ENCODE assay signal across 15 mouse cellular contexts in genomic region chr11:115319704-115320383, GRCm38 (mm10). TPM values are rescaled to one million over a fixed set of nuclear protein-coding genes. Genes with fewer than 3 reads are reported as not detected.
DNase-seq lines count a peak whose midpoint lies in the region; ATAC-seq and TF ChIP-seq lines count a peak whose summit lies in the region.
"Had no signal": no experiment of that assay in that cellular context is flagged by ENCODE, and none has a peak within 500 bp of the region (broad histone marks: within the 10 kb centered on the region; RNA-seq: fewer than 3 reads in every experiment).

No protein-coding gene starts in this region.

- 26% methylated on average over 18 of the region's 18 CpGs for WGBS in kidney, adult 2 months

- DNase-seq in heart, adult 11 months: peak; percentile 89
- DNase-seq in heart, adult 18-20 months: no peak
- peak; percentile 21 for DNase-seq in MN1 (ENCODE audit: low spot score)
- peak; percentile 79 to 87 for DNase-seq in cerebellum, postnatal 10 days
- DNase-seq in kidney, adult 2 months: no peak
- no peak for DNase-seq in kidney, adult 11 months
- no peak for DNase-seq in thymus, postnatal 0 days (ENCODE audit: low spot score)
- DNase-seq: adrenal gland, adult 8-10 months; lung, postnatal 14 days had no signal

- no peaks in the 10 kb centered on the region for H3K36me3 ChIP-seq in kidney, adult 2 months (ENCODE audit: control insufficient read depth, insufficient read depth, low read length)
- H3K36me3 ChIP-seq: heart, embryonic 13.5 days; intestine, embryonic 15.5 days had no signal

- H3K27ac ChIP-seq in kidney, adult 2 months (ENCODE audit: insufficient read depth, low read depth, low read length): no peak overlapping the region
- H3K27ac ChIP-seq: heart, embryonic 13.5 days; intestine, embryonic 15.5 days had no signal

- H3K27me3 ChIP-seq in kidney, adult 2 months (replicated peaks; ENCODE audit: control insufficient read depth, insufficient read depth, low read length): peaks cover 2% of the 10 kb centered on the region; the same call in 1 of the 2 replicates

- ATAC-seq in megakaryocyte-erythroid progenitor cell, adult 5-6 weeks (replicated peaks; ENCODE audit: low FRiP score, low TSS enrichment, poor library complexity, severe bottlenecking): peak; percentile 4; the same call in 1 of the 2 replicates
- ATAC-seq: intestine, embryonic 15.5 days had no signal

- H3K4me1 ChIP-seq in kidney, adult 2 months (ENCODE audit: control insufficient read depth, insufficient read depth, low read length): no peaks in the 10 kb centered on the region

- no peak overlapping the region for H3K4me3 ChIP-seq in kidney, adult 2 months (ENCODE audit: insufficient read depth, low read depth, low read length)
- H3K4me3 ChIP-seq: heart, embryonic 13.5 days; intestine, embryonic 15.5 days had no signal

- TF ChIP-seq POLR2A in kidney, adult 2 months (IDR thresholded peaks at IDR 0.05; ENCODE audit: low read depth, low read length): no peak

- TF ChIP-seq CTCF in kidney, adult 2 months (conservative IDR thresholded peaks at IDR 0.05; ENCODE audit: insufficient read depth, insufficient read length, low read depth, low read length): no peak

RNA-seq across cellular contexts. Expression of gene Ush1g, which starts 2.0 kb away (rescaled TPM):
- total RNA-seq in heart, adult 18-20 months (2021): under 1 TPM in 1 of 2 experiments, not detected in 1; 0.10 TPM
- not detected in 2 replicates for total RNA-seq in megakaryocyte-erythroid progenitor cell, adult 5-6 weeks (2014; fragmentation: Nextera tagmentation)
- total RNA-seq in megakaryocyte-erythroid progenitor cell, adult 5-6 weeks (2017): not detected in 2 replicates
- 0.04 and 0.05 TPM in 2 replicates for polyA plus RNA-seq in kidney, adult 2 months (2012; rRNA removed)
- polyA plus RNA-seq in thymus, postnatal 0 days (2015; fragmentation: Nextera tagmentation; extraction: Ambion mirVana): not detected in 2 replicates
- total RNA-seq: common myeloid progenitor, adult 5-6 weeks; ES-E14 had no signal
- polyA plus RNA-seq: intestine, embryonic 15.5 days; limb, embryonic 11.5 days had no signal

RNA-seq across cellular contexts. Expression of gene Otop2, which starts 12.9 kb away (rescaled TPM):
- not detected for total RNA-seq in heart, adult 18-20 months (2021)
- total RNA-seq in megakaryocyte-erythroid progenitor cell, adult 5-6 weeks (2014; fragmentation: Nextera tagmentation): not detected in 2 replicates
- not detected in 2 replicates for total RNA-seq in megakaryocyte-erythroid progenitor cell, adult 5-6 weeks (2017)
- not detected in 2 replicates for polyA plus RNA-seq in kidney, adult 2 months (2012; rRNA removed)
- polyA plus RNA-seq in thymus, postnatal 0 days (2015; fragmentation: Nextera tagmentation; extraction: Ambion mirVana): not detected in 2 replicates
- total RNA-seq: adrenal gland, adult 8-10 months; common myeloid progenitor, adult 5-6 weeks had no signal
- polyA plus RNA-seq: heart, embryonic 13.5 days; intestine, embryonic 15.5 days; limb, embryonic 11.5 days had no signal

RNA-seq across cellular contexts. Expression of gene Otop3, which starts 14.7 kb away (rescaled TPM):
- not detected for total RNA-seq in heart, adult 18-20 months (2021)
- total RNA-seq in megakaryocyte-erythroid progenitor cell, adult 5-6 weeks (2014; fragmentation: Nextera tagmentation): not detected in 2 replicates
- not detected in 2 replicates for total RNA-seq in megakaryocyte-erythroid progenitor cell, adult 5-6 weeks (2017)
- polyA plus RNA-seq in kidney, adult 2 months (2012; rRNA removed): 0.07 and 0.13 TPM in 2 replicates
- polyA plus RNA-seq in thymus, postnatal 0 days (2015; fragmentation: Nextera tagmentation; extraction: Ambion mirVana): not detected in 2 replicates
- total RNA-seq: adrenal gland, adult 8-10 months; common myeloid progenitor, adult 5-6 weeks; ES-E14 had no signal
- polyA plus RNA-seq: heart, embryonic 13.5 days; limb, embryonic 11.5 days had no signal

RNA-seq across cellular contexts. Expression of gene Fads6, which starts 22.4 kb away (rescaled TPM):
- total RNA-seq in heart, adult 18-20 months (2021): 1 to 10 TPM; 2.2 to 2.4 TPM
- 0.17 TPM in 1 of 2 replicates, not detected in the other for total RNA-seq in megakaryocyte-erythroid progenitor cell, adult 5-6 weeks (2014; fragmentation: Nextera tagmentation)
- 0.38 TPM in 1 of 2 replicates, not detected in the other for total RNA-seq in megakaryocyte-erythroid progenitor cell, adult 5-6 weeks (2017)
- 14.0 and 18.1 TPM in 2 replicates for polyA plus RNA-seq in kidney, adult 2 months (2012; rRNA removed)
- 0.37 and 0.39 TPM in 2 replicates for polyA plus RNA-seq in thymus, postnatal 0 days (2015; fragmentation: Nextera tagmentation; extraction: Ambion mirVana)

RNA-seq across cellular contexts. Expression of gene Fdxr, which starts 43.0 kb away (rescaled TPM):
- total RNA-seq in heart, adult 18-20 months (2021): 10 to 100 TPM in 1 of 2 experiments, 1 to 10 TPM in 1; 9.8 to 10.1 TPM
- total RNA-seq in megakaryocyte-erythroid progenitor cell, adult 5-6 weeks (2014; fragmentation: Nextera tagmentation): 17.0 and 18.6 TPM in 2 replicates
- 5.9 and 20.8 TPM in 2 replicates for total RNA-seq in megakaryocyte-erythroid progenitor cell, adult 5-6 weeks (2017)
- polyA plus RNA-seq in kidney, adult 2 months (2012; rRNA removed): 18.0 and 21.0 TPM in 2 replicates
- polyA plus RNA-seq in thymus, postnatal 0 days (2015; fragmentation: Nextera tagmentation; extraction: Ambion mirVana): 22.0 and 22.4 TPM in 2 replicates

Comparison
In these comparisons a context has a peak if more than half of its experiments do, and no peak if none do; other contexts are left out.
1. DNase-seq: peak in heart, adult 11 months (single experiment), MN1 (single experiment) and cerebellum, postnatal 10 days (2 of 2); none in heart, adult 18-20 months (0 of 2), kidney, adult 2 months (single experiment), kidney, adult 11 months (single experiment) and thymus, postnatal 0 days (single experiment).